Mouse (Mus musculus) kidney, postnatal 14 days (tissue): ENCODE measurements around the gene Atf7ip.
"Not testable (repeated sequence)": the region's sequence is repeated elsewhere in the genome, so short reads cannot be mapped to it uniquely, and the experiment has no call there.

Experiments used
- DNase-seq: peaks from one replicate; pipeline ENCODE4 v3.0.0; 2022; ENCODE audit warnings: mixed read lengths

The Atf7ip gene

GRCm38 (mm10) chr6:136505867-136506266 is at the start of gene Atf7ip:
Gene Atf7ip, plus strand, starts transcription at chr6:136506167.
- DNase-seq, result not testable (repeated sequence)

GRCm38 (mm10) chr6:136456302-136456701 is 49.7 kb upstream of the Atf7ip start:
- DNase-seq, result no peak

- no peak for DNase-seq
Observed at GRCm38 (mm10) chr6:136459156-136459555, 46.8 kb upstream of the Atf7ip start.

- no peak for DNase-seq
Observed at GRCm38 (mm10) chr6:136463491-136463890, 42.5 kb upstream of the Atf7ip start.

- peak; percentile 63 for DNase-seq
Observed at GRCm38 (mm10) chr6:136464121-136464621, 41.8 kb upstream of the Atf7ip start.

GRCm38 (mm10) chr6:136465021-136465420 is 40.9 kb upstream of the Atf7ip start:
- peak; percentile 69 for DNase-seq

GRCm38 (mm10) chr6:136465959-136466381 is 40.0 kb upstream of the Atf7ip start:
- DNase-seq, result peak; percentile 64

- DNase-seq, result peak; percentile 87
Observed at GRCm38 (mm10) chr6:136466956-136467750, 38.8 kb upstream of the Atf7ip start.

- no peak for DNase-seq
Observed at GRCm38 (mm10) chr6:136467837-136468236, 38.1 kb upstream of the Atf7ip start.

GRCm38 (mm10) chr6:136468401-136468912 is 37.5 kb upstream of the Atf7ip start:
- peak; percentile 95 for DNase-seq

GRCm38 (mm10) chr6:136468974-136469792 is 36.8 kb upstream of the Atf7ip start:
- peak; percentile 53 for DNase-seq

- no peak for DNase-seq
Observed at GRCm38 (mm10) chr6:136469807-136470206, 36.2 kb upstream of the Atf7ip start.

GRCm38 (mm10) chr6:136470321-136471230 is 35.4 kb upstream of the Atf7ip start:
- peak; percentile 85 for DNase-seq

GRCm38 (mm10) chr6:136471601-136472000 is 34.4 kb upstream of the Atf7ip start:
- no peak for DNase-seq

- DNase-seq, result no peak
Observed at GRCm38 (mm10) chr6:136472779-136473178, 33.2 kb upstream of the Atf7ip start.

GRCm38 (mm10) chr6:136473472-136474129 is 32.4 kb upstream of the Atf7ip start:
- DNase-seq, result no peak

- DNase-seq, result no peak
Observed at GRCm38 (mm10) chr6:136475171-136475860, 30.7 kb upstream of the Atf7ip start.

GRCm38 (mm10) chr6:136477878-136478277 is 28.1 kb upstream of the Atf7ip start:
- DNase-seq, result no peak

GRCm38 (mm10) chr6:136483531-136483930 is 22.4 kb upstream of the Atf7ip start:
- no peak for DNase-seq

- no peak for DNase-seq
Observed at GRCm38 (mm10) chr6:136484093-136484492, 21.9 kb upstream of the Atf7ip start.

- no peak for DNase-seq
Observed at GRCm38 (mm10) chr6:136486166-136486565, 19.8 kb upstream of the Atf7ip start.
